Mouse (Mus musculus) kidney, embryonic 15.5 days (tissue): ENCODE measurements around the gene Cryba4. TPM values are rescaled to one million over a fixed set of nuclear protein-coding genes. Genes with fewer than 3 reads are reported as not detected.
A peak's percentile ranks its signal among the peaks of the same experiment; 100 is the strongest.

ENCODE experiments used
- ATAC-seq: fragments of 200-750 bp; cut with Nextera tagmentation; replicated peaks from 2 replicates; pipeline ENCODE4 v1.8.0; 2017; ENCODE audit warnings: moderate TSS enrichment; ENCODE audit not compliant: low FRiP score
- H3K27ac ChIP-seq: fragments of 300-500 bp; sonication (generic); 2 replicates; pipeline ENCODE4 v1.5.1; 2015; ENCODE audit warnings: mild to moderate bottlenecking, inconsistent platforms
- H3K27me3 ChIP-seq: fragments of 300-500 bp; sonication (generic); 2 replicates; pipeline ENCODE4 v1.6.1; 2015; ENCODE audit warnings: inconsistent platforms
- H3K36me3 ChIP-seq: fragments of 300-500 bp; sonication (generic); 2 replicates; pipeline ENCODE4 v1.6.1; 2015; ENCODE audit warnings: inconsistent platforms
- H3K4me1 ChIP-seq: fragments of 300-500 bp; sonication (generic); 2 replicates; pipeline ENCODE4 v1.6.1; 2015; ENCODE audit warnings: inconsistent platforms
- H3K4me2 ChIP-seq: fragments of 300-500 bp; sonication (generic); 2 replicates; pipeline ENCODE4 v1.6.1; 2015; ENCODE audit warnings: moderate library complexity, mild to moderate bottlenecking, inconsistent platforms
- H3K4me3 ChIP-seq: fragments of 300-500 bp; sonication (generic); replicated peaks from 2 replicates; pipeline ENCODE4 v1.5.1; 2015; ENCODE audit warnings: mild to moderate bottlenecking, inconsistent platforms
- H3K9ac ChIP-seq: fragments of 300-500 bp; sonication (generic); 2 replicates; pipeline ENCODE4 v1.6.1; 2015; ENCODE audit warnings: mild to moderate bottlenecking, inconsistent platforms
- H3K9me3 ChIP-seq: fragments of 300-500 bp; sonication (generic); replicated peaks from 2 replicates; pipeline ENCODE4 v1.6.1; 2016; ENCODE audit warnings: inconsistent platforms
- WGBS: fragments of 180-500 bp; shearing (Covaris S2); methylation state at CpG from one replicate; pipeline ENCODE4 v1.1.7; 2015; ENCODE audit warnings: mixed read lengths; 5-methylcytosine and 5-hydroxymethylcytosine counted together
- polyA plus RNA-seq: library from polyadenylated mRNA; unstranded; fragments of >200 nt; fragmentation: Nextera tagmentation; extraction: Ambion mirVana; gene quantifications from 2 replicates; pipeline ENCODE4 v1.2.1, GENCODE M21; 2015

Cryba4 gene
- polyA plus RNA-seq, 1 experiment from 2014 or later: 0.99 TPM

DNA sequence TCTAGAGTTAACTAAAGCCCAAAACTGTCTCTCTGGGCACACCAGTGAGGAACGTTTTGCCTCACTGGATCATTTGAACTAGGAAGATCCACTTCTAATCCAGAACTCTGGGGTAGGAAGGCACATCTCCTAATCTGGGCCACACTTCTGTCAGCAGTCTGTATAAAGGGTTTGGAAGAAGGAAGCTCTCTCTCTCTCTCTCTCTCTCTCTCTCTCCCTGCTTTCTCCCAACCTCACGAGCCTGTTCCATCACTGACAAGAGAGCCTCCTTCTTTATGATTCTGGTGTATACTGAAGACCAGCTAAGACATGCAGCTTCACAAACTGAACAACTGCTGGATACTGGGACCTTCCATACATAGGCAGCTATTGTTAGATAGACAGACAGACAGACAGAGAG, 10.5 kb downstream of the Cryba4 start:
- Histone ChIP-seq H3K27me3 (peaks cover 24% of the 10 kb centered on the region), H3K4me3 (no peak overlapping the region), H3K9ac (no peak overlapping the region), H3K4me2 (no peak overlapping the region), H3K9me3 (no peaks in the 10 kb centered on the region; the same call in 1 of the 2 replicates), H3K27ac (peak overlapping the region; percentile 74; the same call in 1 of the 2 replicates), H3K4me1 (peaks cover 48% of the 10 kb centered on the region), H3K36me3 (no peaks in the 10 kb centered on the region)
- ATAC-seq: no peak
- whole genome bisulfite sequencing: 56% methylated on average over 2 of the region's 2 CpGs

DNA sequence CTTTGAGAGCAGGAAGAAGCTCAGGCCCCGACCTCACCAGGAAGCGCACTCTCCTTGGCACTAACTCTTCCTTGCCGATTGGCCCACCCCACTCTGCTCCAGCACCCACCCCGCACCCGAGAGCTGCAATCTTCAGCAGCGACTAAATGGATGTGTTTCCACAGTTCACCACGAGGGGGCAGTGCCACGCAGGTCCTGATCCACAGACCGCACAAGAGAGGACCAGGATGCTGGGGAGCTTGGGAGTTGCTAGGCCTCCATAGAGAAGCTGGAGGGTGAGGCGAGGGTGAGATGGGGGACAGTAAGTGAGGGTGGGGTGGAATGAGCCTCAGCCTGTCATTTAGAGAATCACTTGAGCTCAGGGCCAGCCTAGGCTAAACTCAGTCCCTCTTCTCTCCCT, 11.6 kb downstream of the Cryba4 start:
- no peak overlapping the region for H3K4me3 ChIP-seq
- no peak overlapping the region for H3K27ac ChIP-seq
- no peaks in the 10 kb centered on the region for H3K36me3 ChIP-seq
- H3K9me3 ChIP-seq: no peaks in the 10 kb centered on the region; the same call in 1 of the 2 replicates
- 3% methylated on average over 10 of the region's 10 CpGs for WGBS
- peaks cover 48% of the 10 kb centered on the region for H3K4me1 ChIP-seq
- H3K9ac ChIP-seq: no peak overlapping the region
- peak; percentile 61 for ATAC-seq
- peaks cover 24% of the 10 kb centered on the region for H3K27me3 ChIP-seq
- peak overlapping the region; percentile 47 for H3K4me2 ChIP-seq

DNA sequence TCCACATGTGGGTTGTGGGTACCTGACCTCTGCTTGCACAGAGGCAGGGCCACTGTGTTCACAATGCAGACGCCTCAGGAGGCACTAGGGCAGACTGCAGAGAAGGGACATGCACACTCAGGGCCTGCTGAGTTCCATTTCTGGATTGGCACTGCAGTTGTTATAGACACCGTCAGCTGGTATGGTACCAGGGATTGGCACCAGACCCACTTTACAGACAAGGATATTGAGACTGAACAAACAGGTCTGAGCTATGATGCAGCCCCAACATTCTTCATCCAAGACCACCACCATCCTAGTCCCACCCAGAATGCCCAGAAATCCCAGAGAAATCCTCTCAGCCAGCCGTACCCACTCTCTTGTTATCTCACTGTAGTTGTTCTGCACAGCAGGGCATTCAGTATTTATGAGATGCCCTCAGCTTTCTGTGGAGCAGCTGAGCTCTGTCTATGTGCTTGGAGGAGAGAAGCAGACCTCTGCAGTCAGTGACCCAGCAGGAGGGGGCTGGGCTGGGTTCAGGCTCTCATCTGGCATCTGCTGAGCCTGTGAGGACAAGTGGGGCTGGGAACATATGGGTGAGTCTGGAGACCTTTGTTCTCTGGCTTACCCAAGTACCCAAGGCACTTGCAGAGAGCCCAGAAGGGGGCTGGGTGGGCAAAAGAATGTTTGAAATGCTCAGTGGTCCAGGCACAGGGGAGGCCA, 13.4 kb downstream of the Cryba4 start:
- H3K9ac ChIP-seq: no peak overlapping the region
- H3K36me3 ChIP-seq: no peaks in the 10 kb centered on the region
- WGBS: 81% methylated on average over 3 of the region's 3 CpGs
- peaks cover 24% of the 10 kb centered on the region for H3K27me3 ChIP-seq
- H3K27ac ChIP-seq: no peak overlapping the region
- no peaks in the 10 kb centered on the region; the same call in 1 of the 2 replicates for H3K9me3 ChIP-seq
- ATAC-seq: no peak
- no peak overlapping the region for H3K4me3 ChIP-seq
- no peak overlapping the region for H3K4me2 ChIP-seq
- peaks cover 37% of the 10 kb centered on the region for H3K4me1 ChIP-seq

DNA sequence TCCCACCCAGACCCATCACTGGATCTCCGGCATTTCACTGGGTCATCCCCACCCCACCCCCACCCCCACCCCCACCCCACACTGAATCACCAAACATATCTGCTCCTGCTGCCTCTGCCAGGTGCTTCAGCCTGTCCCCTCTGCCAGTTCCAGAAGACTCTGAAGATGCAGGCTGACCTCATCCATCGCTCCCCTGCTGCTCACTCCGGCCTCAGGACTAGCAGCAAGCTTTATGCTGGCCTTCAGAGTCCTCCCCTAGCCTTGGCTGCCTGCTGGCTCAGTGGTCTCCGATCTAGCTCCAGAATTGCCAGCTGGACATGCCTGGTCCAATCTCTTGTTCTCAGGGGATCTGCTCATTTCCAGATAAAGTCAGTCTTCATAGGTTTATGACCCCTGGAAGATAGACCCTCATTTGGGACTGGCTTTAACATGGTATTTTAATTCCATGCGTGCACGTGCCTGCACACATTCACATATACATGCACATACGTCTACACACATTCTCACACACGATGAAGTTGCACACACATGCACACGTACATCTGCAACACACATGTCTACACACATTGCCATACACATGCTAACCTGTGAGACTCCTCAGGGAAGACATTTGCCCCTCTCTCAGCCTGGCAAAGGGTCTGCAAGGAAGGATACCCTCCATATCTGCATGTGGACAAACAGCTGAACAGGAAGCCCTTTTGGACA, 14.3 kb downstream of the Cryba4 start:
- Histone ChIP-seq H3K9me3 (no peaks in the 10 kb centered on the region; the same call in 1 of the 2 replicates), H3K27me3 (peaks cover 24% of the 10 kb centered on the region), H3K4me1 (peaks cover 31% of the 10 kb centered on the region), H3K4me3 (no peak overlapping the region), H3K36me3 (no peaks in the 10 kb centered on the region), H3K27ac (no peak overlapping the region), H3K9ac (no peak overlapping the region), H3K4me2 (peak overlapping the region; percentile 45)
- 52% methylated on average over 9 of the region's 9 CpGs for WGBS
- no peak for ATAC-seq

DNA sequence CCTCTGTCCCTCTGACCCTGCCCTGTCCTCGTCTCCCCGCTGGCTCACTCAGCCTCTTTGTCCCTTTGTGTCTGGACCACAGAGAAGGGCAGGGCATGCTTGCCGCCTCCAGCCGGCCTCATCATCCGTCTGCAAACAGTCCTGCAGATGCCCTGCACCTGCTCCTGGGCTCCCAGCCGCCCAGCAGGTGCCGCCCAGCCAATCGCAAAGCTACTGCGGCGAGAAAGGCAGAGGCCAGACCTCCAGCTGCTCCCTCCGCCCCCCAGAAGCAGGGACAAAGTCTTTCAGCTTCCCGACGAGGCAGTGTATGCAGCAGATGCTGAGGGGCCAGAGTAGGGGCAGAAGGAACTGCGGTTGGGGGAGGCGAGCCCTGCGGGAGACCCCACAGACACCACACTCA, 14.9 kb downstream of the Cryba4 start:
- no peak overlapping the region for H3K4me3 ChIP-seq
- H3K9ac ChIP-seq: no peak overlapping the region
- 4% methylated on average over 16 of the region's 16 CpGs for WGBS
- peaks cover 24% of the 10 kb centered on the region for H3K27me3 ChIP-seq
- H3K9me3 ChIP-seq: no peaks in the 10 kb centered on the region
- no peaks in the 10 kb centered on the region for H3K36me3 ChIP-seq
- peak overlapping the region; percentile 45 for H3K4me2 ChIP-seq
- H3K27ac ChIP-seq: peak overlapping the region; percentile 9; the same call in 1 of the 2 replicates
- peaks cover 26% of the 10 kb centered on the region for H3K4me1 ChIP-seq
- peak; percentile 30; the same call in 1 of the 2 replicates for ATAC-seq

DNA sequence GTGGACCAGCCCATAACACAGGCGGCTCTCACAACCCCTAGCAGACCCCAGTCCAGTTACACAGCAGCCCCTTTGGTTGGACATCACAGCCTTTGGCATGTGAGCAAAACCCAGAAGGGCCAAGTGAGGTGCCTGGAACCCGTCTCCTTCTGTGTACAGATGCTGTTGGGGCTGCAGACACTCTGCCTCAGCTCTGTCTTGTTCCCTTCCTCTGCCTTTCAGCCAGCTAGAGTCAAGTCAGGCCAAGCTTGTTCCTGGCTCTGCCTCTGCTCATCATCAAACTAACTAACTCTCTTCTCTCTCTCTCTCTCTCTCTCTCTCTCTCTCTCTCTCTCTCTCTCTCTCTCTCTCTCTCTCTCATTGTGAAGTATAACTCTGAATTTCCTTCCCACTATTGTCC, 15.7 kb downstream of the Cryba4 start:
- Histone ChIP-seq H3K4me1 (peaks cover 18% of the 10 kb centered on the region), H3K4me2 (no peak overlapping the region), H3K27ac (no peak overlapping the region), H3K27me3 (peaks cover 30% of the 10 kb centered on the region), H3K36me3 (no peaks in the 10 kb centered on the region), H3K9me3 (no peaks in the 10 kb centered on the region), H3K9ac (no peak overlapping the region), H3K4me3 (no peak overlapping the region)
- ATAC-seq: no peak
- WGBS: 87% methylated on average over 2 of the region's 2 CpGs

DNA sequence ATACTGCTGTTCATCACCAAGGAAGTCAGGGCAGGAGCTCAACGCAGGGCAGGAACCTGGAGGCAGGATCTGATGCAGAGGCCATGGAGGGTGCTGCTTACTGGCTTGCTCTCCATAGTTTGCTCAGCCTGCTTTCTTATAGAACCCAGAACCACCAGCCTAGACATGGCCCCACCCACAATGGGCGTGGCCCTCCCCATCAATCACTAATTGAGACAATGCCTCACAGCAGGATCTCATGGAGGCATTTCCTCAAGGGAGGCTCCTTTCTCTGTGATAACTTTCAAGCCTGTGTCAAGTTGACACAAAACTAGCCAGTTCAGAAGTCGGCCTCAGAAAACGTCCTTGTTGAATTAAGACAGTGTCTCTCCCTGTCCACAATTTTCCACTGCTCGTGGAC, 16.5 kb downstream of the Cryba4 start:
- 73% methylated on average over 5 of the region's 5 CpGs for WGBS
- Histone ChIP-seq H3K4me1 (peaks cover 9% of the 10 kb centered on the region), H3K4me3 (no peak overlapping the region), H3K9ac (no peak overlapping the region), H3K27ac (no peak overlapping the region), H3K27me3 (peaks cover 38% of the 10 kb centered on the region), H3K9me3 (no peaks in the 10 kb centered on the region), H3K36me3 (no peaks in the 10 kb centered on the region), H3K4me2 (no peak overlapping the region)
- no peak for ATAC-seq

DNA sequence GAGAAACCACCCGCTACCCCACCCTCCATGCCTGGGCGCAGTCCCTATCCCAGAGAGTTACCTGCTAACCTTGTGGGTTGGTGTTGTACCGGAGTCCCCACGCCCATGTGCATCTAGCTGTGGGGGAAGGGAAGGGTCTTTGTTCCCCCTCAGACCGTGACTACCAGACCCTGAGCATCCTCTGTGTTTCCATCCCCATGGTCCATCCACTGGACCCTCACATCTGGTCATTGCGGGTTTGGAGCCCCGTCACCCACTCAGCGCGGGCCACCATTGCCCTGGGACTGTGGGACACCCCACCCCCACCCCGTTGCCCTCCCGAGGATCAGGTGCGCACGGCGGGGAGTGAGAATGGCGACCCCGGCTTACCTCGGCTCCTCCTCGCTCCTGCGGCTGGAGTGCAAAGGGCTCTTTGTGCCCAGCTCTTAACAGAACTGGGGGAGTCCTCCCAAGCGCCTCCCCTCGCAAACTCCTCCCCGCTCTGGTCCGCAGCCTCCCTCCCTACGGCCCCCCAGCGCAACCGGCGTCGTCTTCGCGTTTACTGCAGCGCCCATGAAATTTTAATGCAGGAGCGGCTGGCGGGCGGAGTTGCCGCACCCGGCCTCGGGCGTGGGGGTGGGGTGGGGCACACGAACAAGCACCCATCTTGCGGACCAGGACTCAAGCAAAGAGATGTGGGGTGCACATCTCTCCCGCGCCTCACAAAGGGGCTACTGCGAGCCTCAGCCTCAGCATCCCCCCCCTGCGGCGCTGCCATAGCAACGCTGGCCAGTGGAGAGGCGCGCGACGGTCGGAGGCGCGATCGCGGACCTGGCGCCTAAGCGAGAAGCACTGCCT, 23.9 kb downstream of the Cryba4 start:
- Histone ChIP-seq H3K36me3 (no peaks in the 10 kb centered on the region), H3K9ac (no peak overlapping the region), H3K4me2 (peak overlapping the region; percentile 67), H3K4me3 (peak overlapping the region; percentile 43), H3K9me3 (no peaks in the 10 kb centered on the region), H3K27me3 (peaks cover 86% of the 10 kb centered on the region), H3K27ac (no peak overlapping the region), H3K4me1 (peaks cover 26% of the 10 kb centered on the region)
- peak; percentile 30; the same call in 1 of the 2 replicates for ATAC-seq
- under 1% methylated on average over 56 of the region's 57 CpGs for WGBS

DNA sequence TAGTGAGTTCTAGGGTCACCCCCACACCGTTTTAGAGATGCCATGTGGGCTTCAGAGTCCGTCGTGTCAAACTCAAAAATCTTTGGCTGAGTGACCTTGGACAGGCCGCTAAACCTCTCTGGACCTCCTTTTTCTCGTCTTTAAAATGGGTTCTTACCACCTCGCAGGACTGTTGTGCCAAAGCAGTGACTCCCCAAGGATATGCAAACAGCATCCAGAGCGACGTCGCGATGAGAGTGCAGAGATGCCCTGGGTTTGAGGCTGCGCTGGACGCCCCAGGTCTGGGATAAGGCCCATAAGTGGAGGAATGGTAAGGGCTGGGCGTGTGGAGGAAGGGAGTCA, 24.4 kb downstream of the Cryba4 start:
- ATAC-seq: 0 out of 2 replicates have a peak, but pooled peaks have one; percentile 27
- whole genome bisulfite sequencing: 3% methylated on average over 13 of the region's 13 CpGs
- no peak overlapping the region for H3K9ac ChIP-seq
- H3K27me3 ChIP-seq: peaks cover 92% of the 10 kb centered on the region
- H3K36me3 ChIP-seq: no peaks in the 10 kb centered on the region
- H3K4me1 ChIP-seq: peaks cover 26% of the 10 kb centered on the region
- H3K4me2 ChIP-seq: peak overlapping the region; percentile 67
- no peaks in the 10 kb centered on the region for H3K9me3 ChIP-seq
- no peak overlapping the region for H3K27ac ChIP-seq
- peak overlapping the region; percentile 43 for H3K4me3 ChIP-seq

DNA sequence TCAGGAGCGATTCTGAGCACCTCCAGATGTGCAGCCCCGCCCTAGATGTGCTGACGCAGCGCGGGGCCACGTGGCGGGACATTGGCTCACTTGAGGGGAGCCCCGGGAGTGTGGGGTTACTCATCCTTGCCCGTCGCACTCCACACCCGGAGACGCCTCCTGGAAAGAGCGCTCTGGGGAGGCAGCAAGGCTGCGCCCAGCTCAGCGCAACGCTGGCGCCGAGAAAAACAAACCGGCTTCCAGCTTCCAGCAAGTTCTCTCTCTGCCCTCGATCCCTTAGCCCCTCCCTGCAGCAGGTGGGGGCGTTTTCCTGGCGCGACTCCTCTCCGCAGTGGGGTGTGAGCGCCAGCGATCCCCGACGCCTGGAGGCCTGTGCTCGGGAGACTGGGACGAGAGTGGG, 25.0 kb downstream of the Cryba4 start:
- Histone ChIP-seq H3K36me3 (no peaks in the 10 kb centered on the region), H3K27me3 (peaks cover 94% of the 10 kb centered on the region), H3K4me2 (peak overlapping the region; percentile 67), H3K4me3 (peak overlapping the region; percentile 43), H3K9me3 (no peaks in the 10 kb centered on the region), H3K9ac (no peak overlapping the region; the same call in 1 of the 2 replicates), H3K27ac (no peak overlapping the region), H3K4me1 (peaks cover 26% of the 10 kb centered on the region)
- peak; percentile 42 for ATAC-seq
- WGBS: under 1% methylated on average over 30 of the region's 30 CpGs

DNA sequence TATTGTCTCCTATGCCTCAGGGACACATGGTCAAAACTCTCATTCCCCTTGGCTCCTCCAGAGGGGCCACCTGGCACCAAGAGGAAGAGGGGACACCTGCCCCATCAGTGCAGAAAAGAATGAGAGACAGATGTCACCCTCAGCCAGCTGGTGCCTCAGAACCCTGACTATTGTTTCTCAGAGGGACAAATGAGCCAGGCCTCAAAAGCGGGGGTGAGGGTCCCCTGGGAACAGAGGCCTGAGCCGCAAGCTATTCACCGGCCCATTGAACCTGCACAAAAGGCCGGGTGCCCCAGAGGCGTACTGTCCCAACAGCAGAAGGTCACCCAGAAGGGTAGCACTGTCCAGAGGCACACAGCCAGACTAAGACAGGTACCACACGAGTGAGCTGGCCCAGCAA, 26.7 kb downstream of the Cryba4 start:
- Histone ChIP-seq H3K27me3 (peaks cover 78% of the 10 kb centered on the region), H3K36me3 (no peaks in the 10 kb centered on the region), H3K9me3 (no peaks in the 10 kb centered on the region), H3K4me2 (no peak overlapping the region), H3K9ac (no peak overlapping the region), H3K27ac (no peak overlapping the region), H3K4me3 (no peak overlapping the region), H3K4me1 (peaks cover 26% of the 10 kb centered on the region)
- WGBS: 63% methylated on average over 6 of the region's 6 CpGs
- ATAC-seq: no peak

DNA sequence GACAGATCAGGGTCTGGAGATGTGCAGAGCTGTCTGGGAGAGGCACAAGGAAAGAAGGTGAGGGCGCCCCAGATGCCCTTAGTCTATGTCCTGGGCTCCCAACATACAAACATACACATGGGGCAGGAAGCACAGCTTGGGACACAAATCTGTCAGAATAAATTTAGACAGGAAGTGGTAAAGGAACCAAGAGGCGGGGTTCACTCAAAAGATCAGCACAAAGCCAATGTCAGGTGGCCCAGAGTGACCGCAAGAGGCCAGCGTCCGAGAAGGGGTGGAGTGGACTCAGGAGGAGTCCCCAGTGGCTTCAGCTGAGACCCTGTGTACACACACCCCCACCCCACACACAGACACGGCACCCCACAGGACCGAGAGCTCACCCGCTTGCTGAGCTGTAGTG, 32.1 kb downstream of the Cryba4 start:
- Histone ChIP-seq H3K9ac (no peak overlapping the region), H3K36me3 (no peaks in the 10 kb centered on the region), H3K4me2 (no peak overlapping the region), H3K9me3 (no peaks in the 10 kb centered on the region), H3K27me3 (peaks cover 28% of the 10 kb centered on the region), H3K4me1 (peaks cover 21% of the 10 kb centered on the region), H3K4me3 (no peak overlapping the region), H3K27ac (no peak overlapping the region)
- 72% methylated on average over 8 of the region's 8 CpGs for WGBS
- ATAC-seq: no peak
